Mouse (Mus musculus) gonadal fat pad, adult 2 months (tissue): ENCODE data around the gene Sun1. TPM values are rescaled to one million over a fixed set of nuclear protein-coding genes. Genes with fewer than 3 reads are reported as not detected.

Experiments used
- DNase-seq: peaks from one replicate; pipeline ENCODE4 v3.0.0-alpha.2; 2012; ENCODE audit warnings: low read depth
- polyA plus RNA-seq: library from polyadenylated mRNA; depleted of rRNA; stranded (reverse); fragments of >200 nt; gene quantifications from 2 replicates; pipeline ENCODE4 v1.2.3, GENCODE M21; 2012

Sun1 gene
- polyA plus RNA-seq, 1 experiment, result 43.6 TPM

DNA sequence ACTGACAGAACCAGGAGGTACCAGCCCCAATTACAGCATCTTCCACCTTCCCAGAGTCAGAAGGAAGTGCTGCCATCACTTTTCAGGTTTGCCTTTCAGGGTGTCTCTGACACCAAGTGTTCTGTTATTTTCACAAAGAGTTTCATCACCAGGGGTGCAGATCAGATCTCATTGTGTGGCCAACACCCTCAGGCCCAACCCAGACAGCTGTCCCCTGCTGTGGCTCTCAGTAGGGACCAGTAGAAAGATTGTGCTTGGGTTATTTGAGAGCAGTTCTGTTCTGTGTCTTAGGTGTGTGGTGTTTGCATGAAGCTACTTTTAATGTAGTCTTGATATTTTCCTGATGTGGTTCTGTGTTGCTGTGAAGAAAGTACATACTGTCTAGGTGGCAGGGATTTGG is 7.7 kb downstream of the Sun1 start:
- no peak for DNase-seq

DNA sequence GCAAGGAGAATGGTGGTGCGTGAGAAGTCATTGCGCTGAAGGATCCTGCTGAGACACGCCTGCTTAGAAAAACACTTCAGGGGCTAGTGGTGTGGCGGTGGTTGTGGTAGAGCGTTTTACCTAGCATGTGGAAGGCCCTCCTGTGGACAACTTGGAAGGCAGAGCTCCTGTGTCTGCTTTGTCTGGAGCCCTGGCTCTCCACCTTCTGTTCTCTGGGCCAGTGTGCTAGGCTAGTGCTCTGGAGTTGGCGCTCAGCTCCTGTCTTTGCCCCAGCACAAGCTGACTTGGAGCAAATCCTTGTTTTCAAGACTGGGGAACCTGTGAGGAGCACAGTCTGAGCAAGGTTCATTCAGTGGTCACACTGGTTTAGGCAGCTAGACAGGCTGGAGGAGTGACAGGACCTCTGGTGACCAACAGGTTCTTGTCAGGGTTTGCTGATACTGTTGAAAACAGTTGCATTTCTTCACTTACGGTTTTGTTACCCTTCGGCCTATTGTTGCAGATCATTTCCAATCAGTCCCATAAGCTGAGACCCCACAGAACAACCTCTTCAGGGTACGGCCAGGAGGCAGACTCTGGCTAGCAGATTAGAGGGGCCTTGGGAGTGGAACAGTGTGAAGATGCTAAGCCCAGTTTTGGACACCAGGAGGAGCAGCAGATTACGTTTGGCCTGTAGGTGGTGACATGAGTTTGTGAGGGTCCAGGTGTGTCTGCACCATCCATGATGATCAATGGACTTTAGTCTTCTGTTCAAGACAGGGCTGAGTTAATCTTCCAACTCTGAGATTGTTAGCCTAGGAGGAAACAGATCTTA is 8.6 kb downstream of the Sun1 start:
- DNase-seq, result no peak

DNA sequence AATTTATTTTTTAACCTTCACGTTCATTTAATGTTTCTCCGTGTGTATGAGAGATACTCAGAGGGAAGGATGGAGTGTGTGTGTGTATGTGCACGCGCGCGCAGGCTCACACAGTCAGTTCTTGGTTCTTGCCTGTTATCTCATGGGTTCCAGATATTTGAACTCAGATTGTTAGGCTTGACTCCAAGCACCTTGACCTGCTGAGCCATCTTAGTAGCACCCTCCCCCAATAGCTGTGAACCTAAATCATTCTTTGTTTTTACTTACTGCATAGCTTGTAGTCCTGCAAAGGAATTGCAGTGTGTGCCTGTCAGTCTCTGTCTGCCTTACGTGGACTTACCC is 9.2 kb downstream of the Sun1 start:
- no peak for DNase-seq

DNA sequence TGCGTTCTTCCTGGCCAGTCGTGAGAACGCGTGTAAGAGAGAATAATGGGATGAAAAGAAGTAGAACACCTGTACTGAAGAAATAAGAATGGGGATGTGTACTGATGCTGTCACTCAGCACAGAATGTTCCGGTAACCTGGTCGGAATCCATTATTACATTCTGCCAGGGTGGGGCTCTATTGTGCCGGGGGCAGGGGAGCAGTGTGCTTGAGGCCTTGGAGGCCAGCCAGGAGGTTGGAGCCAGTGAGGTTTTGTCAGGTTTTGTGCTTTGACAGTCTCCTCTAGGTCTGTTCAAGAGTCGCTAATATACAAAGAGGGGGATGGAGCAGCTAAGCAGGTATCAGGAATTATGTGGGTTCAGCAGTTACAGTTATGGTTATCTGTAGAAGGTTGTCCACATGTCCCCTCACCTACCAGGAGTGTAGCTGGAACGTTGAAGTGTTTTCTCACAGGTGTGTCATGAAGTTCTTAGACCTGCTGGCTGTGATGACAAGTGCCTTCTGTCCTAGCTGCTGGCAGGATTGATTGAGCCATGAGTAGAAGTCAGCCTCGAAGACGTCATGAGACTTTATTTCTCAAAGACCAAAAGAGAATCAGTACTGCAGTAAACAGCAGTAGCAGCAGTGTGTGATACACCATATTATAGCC is 11.4 kb downstream of the Sun1 start:
- no peak for DNase-seq

DNA sequence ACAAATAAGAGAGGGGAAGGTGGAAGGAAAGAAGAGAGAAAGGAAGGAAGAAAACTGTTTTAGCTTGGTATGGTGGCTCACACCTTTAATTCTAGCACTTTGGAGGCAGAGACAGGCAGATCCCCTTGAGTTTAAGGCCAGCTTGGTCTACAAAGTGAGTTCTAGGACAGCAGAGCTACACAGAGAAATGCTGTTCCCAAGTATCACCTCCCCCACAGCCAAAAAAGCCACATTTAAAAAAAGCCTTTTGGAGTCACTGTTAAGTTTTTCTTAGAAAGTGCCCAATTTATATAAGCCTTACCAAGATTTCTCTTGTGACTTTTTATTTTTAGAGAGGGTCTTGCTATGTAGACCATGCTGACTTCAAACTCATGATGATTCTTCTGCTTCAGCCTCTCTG is 13.9 kb downstream of the Sun1 start:
- DNase-seq, result no peak

DNA sequence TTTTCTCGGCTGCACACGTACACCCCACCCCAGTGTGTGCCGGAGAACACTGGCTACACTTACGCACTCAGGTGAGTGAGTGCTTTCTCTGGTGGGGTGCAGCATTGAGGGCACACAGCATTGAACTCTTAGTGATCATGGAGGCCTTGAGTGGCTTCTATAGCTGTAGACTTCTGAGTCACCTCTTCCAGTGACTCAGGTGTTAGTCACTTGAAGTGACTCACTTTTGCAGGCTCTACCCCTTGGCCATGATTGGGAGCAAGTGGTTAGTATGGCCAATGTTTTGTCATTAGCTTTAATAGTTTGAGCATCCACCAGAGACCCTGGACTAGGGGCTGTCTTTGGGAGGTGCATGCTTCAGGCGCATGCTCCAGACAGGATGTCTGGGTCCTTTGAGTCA is 14.7 kb downstream of the Sun1 start:
- no peak for DNase-seq

DNA sequence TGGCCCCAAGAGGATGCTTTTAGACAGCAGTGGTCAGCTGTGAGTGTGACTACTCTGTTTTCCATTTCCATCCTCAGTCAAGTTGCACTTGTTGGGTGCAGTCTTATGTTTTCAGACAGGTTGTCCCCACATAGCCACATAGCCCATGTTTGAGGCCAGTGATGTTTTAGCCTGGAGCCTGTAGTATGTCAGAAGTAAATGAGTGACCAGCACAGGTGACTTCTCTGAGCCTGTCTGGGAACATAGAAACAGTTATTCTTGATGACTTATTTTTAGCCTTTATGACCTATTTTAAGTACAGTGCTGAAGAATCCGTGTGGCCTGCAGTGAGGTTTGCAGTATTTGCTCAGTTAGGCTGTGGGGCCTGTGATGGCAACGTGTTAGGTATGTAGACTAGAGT is 15.7 kb downstream of the Sun1 start:
- DNase-seq, result no peak

DNA sequence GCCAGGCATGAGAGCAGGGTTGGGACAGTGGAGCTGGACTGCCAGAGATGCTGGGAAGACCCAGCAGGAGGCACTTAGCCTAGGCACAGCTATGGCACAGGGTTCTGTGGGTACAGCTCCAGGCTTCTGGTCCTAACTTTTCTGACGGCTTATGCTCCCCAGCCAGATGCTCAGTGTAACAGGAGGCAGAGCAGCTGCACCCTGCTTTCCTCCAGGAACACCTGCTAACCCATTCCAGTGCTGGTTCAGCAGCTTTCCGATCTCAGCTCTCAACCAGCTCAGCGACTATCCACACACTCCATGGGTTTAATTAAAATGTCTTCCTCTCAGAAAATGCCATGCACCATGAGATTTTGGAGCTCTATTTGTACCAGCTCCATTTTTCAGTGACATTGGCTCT is 16.3 kb downstream of the Sun1 start:
- DNase-seq, result no peak

DNA sequence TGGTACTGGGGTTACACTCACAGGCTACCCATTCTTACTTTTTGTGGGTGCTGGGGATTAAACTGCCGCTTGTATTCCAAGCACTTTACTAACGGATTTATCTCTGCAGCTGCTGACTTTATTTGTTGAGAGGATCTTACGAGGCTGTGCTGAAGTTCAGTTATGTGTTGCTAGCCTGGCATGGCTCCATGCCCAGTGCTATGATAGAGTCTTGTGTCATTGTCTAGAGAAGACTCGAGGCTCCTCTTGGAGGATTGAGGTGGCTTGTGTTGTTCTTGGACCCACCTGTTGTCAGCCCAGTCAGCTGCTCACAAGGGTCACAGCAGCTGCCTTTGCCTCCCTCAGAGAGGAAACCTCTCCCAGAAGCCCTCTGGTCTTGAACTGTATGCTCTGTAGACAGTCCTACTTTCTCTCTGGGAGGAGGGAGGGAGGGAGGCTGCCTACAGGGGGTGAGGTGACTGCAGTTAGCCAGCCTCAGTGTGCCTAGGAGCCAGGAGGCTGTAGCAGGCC is 19.6 kb downstream of the Sun1 start:
- DNase-seq, result no peak

DNA sequence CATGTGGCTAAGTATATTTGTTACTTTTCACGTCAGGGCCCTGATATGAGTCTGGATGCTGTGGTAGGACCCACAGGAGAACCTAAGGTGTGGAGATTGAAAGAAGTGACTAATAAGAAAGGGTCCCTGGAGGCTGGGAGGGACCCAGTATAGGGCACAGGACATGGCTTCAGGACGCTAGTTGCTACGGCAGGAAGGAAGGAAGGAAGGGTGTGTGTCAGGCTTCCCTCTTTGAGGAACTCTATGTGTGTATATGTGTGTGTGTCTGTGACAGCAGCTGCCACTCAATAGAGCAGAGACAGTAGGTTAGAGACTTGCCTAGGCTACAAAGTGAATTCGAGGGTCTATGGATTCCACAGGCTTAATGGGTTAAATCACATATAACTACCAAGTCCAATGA is 20.2 kb downstream of the Sun1 start:
- no peak for DNase-seq

DNA sequence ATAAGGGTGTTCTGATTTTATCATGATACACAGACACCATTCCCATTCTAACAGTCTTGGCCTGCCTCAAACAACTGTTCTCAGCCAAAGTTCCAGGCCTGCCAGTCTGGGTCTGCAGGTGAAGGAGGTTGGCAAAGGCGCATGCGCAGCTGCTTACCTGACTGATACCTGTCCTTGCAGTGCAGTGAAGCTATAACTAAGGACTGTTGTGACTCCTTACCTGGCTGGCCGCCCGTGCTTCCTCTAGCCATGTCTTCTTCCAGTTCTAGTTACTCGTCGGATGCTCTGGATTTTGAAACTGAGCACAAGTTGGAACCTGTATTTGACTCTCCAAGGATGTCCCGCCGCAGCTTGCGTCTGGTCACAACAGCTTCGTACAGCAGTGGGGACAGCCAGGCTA is 22.9 kb downstream of the Sun1 start:
- no peak for DNase-seq

DNA sequence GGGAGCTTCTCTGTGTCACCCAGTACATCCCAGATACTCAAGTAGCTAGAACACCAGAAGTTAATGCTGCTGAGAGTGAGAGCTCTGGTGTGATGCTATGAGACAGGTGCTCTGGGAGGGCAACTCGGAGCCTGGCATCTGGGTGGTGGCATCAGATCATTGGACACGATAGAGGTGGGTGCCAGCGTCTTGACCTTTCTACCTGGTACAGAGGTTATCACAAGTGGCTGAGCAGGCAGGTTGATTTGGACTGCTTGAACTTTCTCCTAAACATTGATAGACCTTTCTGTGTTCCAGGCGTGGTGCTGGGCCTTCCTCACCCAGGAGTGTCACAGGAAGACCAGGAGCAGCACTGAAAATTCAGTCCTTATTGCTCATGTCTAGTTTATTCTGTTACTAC is 26.8 kb downstream of the Sun1 start:
- no peak for DNase-seq

DNA sequence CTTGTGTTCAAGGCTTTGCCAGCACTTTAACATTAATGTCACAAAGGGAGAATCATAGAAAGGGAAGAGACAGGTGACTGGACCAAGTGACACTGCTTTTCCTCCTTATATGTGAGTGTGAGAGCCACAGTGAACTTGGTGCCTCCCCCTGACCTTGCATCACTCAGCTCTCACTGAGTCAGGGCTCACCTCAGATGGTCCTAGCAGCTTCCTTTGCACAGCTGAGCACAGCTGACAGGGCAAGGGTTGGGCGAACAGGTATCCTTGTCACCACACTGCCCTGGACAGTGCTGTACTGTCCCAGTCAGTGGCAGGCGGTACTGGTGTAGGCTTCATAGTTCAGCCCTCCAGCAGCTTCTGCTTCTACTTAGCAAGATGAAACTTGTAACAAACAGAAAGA is 27.2 kb downstream of the Sun1 start:
- DNase-seq, result no peak

DNA sequence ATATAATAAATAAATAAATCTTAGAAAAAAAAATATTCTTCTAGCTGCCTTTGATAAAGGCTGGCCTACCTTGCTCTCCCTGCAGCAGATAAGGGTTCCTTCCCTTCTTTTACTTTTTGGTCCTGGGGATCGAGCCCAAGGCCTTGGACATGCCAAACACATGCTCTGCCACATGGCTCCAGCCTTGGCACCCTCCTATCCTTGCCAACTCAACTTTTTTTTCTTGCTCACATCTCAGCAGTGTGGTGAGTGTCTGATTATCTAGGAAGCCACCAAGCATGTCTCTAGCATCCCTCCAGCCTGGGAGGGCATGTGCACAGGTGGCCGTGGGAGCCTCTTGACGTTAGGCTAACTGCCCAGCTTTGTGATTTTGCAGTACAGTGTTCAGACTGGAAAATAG is 27.9 kb downstream of the Sun1 start:
- no peak for DNase-seq

DNA sequence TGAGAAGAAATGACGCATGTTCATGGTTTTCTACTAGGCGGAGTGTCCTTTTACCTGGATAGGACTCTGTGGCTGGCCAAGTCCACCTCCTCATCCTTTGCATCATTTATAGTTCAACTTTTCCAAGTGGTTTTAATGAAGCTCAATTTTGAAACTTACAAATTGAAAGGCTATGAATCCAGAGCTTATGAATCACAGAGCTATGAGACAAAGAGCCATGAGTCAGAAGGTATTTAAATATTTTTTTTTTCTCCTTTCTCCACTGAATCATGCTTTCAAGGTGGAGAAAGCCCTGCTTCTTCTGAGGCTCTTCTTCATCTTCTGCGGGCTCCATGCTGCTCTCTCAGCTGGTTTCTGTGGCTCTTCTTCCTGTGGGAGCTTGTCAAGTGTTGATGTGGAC is 29.3 kb downstream of the Sun1 start:
- no peak for DNase-seq

DNA sequence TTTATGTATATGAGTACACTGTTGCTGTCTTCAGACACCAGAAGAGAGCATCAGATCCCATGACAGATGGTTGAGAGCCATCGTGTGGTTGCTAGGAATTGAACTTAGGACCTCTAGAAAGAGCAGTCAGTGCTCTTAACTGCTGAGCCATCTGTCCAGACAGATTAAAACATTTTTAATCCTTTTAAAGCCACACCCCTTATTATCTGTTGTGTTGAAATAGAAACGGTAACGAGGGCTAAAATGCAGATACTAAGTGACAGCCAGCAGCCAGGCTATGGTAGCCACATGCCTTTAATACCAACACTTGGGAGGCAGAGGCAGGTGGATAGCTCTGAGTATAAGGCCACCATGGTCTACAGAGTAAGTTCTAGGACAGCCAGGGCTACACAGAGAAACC is 31.6 kb downstream of the Sun1 start:
- no peak for DNase-seq

DNA sequence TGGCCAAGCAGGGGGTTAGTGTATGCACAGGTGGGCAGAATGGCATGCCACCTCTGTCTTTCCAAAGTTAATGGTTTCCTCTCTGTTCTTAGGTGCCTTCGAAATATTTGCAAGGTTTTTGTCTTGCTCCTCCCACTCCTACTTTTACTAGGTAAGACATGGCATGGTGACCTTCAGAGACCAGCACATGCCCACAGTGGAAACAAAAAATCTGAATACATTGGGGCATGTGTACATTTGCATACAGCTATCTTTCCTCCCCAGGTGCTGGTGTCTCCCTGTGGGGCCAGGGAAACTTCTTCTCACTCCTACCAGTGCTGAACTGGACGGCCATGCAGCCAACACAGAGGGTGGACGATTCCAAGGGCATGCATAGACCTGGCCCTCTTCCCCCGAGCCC is 34.0 kb downstream of the Sun1 start:
- no peak for DNase-seq

DNA sequence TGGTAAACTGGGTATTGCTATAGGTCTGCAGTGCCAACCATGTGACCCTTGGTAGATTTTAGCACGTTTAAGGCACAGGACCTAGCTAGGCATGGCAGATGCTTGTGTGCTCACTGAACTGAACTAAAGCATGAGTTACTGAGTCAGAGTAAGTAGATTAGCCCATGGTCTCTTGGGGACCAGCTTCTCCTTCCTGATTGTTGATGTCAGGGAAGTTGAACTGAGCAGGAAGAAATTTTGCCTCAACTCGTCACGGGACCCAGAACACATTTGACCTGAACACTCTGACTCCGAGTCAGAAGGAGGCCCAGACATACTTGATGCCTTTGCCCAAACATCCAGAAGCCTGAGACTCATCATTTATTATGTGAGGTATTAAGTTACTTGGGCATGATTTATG is 37.0 kb downstream of the Sun1 start:
- DNase-seq, result no peak

DNA sequence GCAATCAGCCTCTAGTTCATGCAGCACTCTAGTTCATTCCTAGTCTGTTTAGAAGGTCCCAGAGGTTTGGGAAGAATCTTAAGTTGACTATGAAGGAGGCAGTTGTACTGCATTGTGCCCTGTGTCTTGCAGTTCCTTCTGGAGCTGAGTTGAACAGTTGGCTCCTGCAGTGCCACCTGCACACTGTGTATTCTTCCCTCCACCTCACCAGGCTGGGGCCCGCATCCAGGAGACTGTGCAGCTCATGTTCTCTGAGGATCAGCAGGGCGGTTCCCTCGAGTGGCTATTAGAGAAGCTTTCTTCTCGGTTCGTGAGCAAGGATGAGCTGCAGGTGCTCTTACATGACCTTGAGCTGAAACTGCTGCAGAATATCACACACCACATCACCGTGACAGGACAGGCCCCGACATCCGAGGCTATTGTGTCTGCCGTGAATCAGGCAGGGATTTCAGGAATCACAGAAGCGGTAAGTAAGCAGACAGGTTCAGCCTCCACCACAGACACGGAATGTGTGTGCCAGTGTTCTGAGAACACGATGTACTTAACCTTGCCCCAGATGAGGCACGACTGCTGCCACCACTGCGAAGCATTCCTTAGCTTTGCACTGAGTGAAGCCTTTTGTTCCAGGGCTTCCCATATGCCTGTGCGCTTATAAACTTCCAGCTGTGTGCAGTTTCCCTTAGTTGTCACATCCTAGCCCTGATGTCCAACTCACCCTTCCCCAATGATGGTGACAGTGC is 40.8 kb downstream of the Sun1 start:
- no peak for DNase-seq

DNA sequence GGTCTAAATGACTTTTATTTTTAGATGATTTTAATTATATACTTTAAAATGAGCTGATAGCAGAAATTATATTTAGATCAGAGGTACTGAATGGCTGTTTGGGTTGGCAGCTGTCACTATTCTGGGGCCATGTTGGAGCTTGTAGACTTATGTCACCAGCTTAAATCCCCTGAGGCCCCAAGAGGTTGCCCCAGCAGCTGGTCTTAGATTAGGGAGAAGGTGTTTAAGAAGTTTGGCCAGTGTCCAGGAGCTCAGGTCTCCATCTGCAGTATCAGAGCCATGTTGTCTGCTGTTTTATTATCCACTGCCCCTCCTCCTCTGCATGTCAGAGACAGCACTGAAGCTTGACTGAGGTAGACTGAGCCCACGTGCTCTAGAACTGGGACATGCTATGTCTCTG is 42.9 kb downstream of the Sun1 start:
- no peak for DNase-seq

DNA sequence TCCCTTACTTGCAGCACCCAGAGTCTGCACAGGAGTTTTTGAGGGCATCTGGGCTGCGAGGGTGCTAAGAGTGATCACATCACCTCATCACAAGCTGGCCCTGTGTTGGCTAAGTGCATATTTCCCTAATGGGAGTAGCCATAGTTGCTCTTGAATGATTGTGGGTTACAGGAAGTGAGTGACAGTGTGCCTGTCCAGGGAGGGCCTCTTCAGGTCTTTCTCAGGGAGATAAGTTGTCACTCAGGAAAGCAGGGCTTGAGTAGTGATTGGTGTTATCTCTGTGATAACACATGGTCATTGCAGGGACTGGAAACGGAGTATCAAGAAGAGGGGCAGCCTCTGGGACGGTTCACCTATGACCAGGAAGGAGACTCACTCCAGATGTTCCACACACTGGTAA is 47.3 kb downstream of the Sun1 start:
- DNase-seq, result no peak

DNA sequence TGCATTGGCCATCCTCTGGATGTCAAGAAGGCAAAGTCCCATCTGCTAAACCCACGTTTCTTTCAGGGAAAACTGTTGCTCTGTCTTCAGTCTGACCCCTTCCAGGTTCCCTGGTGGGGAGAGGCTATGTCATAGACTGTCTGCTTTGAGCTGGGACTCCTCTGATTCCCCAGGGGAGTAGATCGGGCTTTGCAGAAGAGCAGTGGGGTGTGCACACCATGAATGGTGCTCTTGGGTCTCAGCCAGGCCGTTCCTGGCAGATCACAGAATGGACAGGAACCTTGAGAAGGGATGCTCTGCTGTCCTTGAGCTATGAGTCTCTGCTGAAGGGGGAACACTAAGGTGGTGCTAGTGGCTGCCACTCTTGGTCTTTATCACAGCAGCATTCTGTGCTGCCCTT is 48.4 kb downstream of the Sun1 start:
- no peak for DNase-seq

DNA sequence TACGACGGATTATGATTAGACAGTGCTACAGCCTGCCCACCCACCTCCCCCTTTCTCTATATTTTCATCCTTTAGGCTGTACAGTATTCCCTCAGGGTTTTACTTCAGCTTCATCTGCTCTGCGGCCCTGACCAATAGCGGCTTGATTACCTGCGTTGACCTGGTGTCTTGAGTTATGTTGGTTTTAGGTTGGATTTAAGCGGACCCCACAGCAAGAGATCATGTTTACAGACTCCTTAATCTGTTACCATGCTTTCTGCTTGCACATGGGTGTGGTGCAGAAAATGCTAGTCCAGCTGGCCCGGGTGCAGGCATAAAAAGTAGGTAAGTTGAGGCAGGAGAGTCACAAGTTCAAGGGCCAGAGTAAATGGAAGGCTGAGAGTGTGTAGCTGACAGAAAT is 50.8 kb downstream of the Sun1 start:
- DNase-seq, result no peak
